Mouse (Mus musculus): Measurements from ENCODE around the gene Ctu2.

DNA sequence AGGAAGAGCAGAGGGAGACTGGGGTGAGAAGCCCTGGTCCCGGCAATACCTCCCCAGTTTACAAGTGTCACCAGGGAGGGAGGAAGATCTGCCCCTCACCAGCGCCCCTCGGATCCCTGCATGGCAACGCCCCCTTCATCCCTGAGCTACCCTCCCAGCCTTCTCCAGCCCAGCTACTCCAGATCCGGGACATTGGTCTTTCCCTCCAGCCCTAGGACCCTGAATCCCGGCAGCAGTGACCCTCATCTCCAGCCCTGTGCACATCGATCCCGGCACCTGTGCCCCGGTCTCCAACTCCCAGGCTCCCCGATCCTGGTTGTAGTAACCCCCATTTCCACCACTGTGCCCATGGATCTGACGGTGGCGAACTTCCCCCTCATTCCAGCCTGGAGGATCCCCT, 33.2 kb upstream of the Ctu2 start:
- TF ChIP-seq CTCF (conservative IDR thresholded peaks at IDR 0.05; ENCODE audit: low read length) (no peak), POU5F1 (IDR thresholded peaks at IDR 0.05; ENCODE audit: borderline replicate concordance, low read length) (no peak), NANOG (IDR thresholded peaks at IDR 0.05; ENCODE audit: borderline replicate concordance, low read length) (no peak)
